Mouse (Mus musculus): ENCODE data around the gene Il20rb.

DNA sequence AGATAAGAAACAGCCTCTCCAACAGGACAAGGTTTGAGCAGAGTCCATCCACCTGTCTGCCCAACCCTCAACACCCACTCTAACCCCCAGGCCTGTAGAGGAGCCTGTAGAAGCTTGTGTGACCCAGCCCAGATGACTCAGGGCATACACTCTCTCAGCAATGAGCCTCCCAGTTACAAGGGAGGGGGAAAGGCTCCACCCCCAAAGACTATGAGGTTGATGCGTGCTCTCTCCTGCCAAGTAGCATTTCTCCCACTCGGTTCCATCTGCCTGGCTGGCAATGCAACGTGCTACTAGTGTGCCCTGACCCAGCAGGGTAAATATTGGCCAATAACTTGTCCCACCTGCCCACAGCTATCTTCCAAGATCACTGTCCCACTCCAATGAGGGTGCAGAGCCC is 19.8 kb downstream of the Il20rb start:
- TF ChIP-seq CTCF (IDR thresholded peaks at IDR 0.05; ENCODE audit: low read depth, low read length) (no peak), POLR2A (IDR thresholded peaks at IDR 0.05; ENCODE audit: insufficient read depth, low read length) (no peak)
